Mouse (Mus musculus) liver, postnatal 0 days (tissue): ENCODE measurements around the gene Macrod2. TPM values are rescaled to one million over a fixed set of nuclear protein-coding genes. Genes with fewer than 3 reads are reported as not detected.

Experiments
- ATAC-seq: fragments of 200-750 bp; cut with Nextera tagmentation; 2 replicates; pipeline ENCODE4 v1.8.0; 2017; ENCODE audit warnings: mild to moderate bottlenecking, moderate library complexity
- DNase-seq: peaks from one replicate; pipeline ENCODE4 v3.0.0-alpha.2; 2016
- H3K27ac ChIP-seq: fragments of 300-500 bp; sonication (generic); 2 replicates; pipeline ENCODE4 v1.5.1; 2014; ENCODE audit warnings: antibody characterized with exemption, moderate library complexity, mild to moderate bottlenecking, low read depth
- H3K27me3 ChIP-seq: fragments of 300-500 bp; sonication (generic); 2 replicates; pipeline ENCODE4 v1.6.1; 2014; ENCODE audit warnings: low read length, control low read depth, mixed read lengths; ENCODE audit not compliant: insufficient read depth
- H3K36me3 ChIP-seq: fragments of 300-500 bp; sonication (generic); replicated peaks from 2 replicates; pipeline ENCODE4 v1.6.1; 2014; ENCODE audit warnings: mild to moderate bottlenecking, control low read depth, low read length, moderate library complexity, mixed read lengths; ENCODE audit not compliant: insufficient read depth
- H3K4me1 ChIP-seq: fragments of 300-500 bp; sonication (generic); 2 replicates; pipeline ENCODE4 v1.6.1; 2014; ENCODE audit warnings: antibody characterized with exemption, mild to moderate bottlenecking, control low read depth; ENCODE audit not compliant: insufficient read depth
- H3K4me2 ChIP-seq: fragments of 300-500 bp; sonication (generic); 2 replicates; pipeline ENCODE4 v1.6.1; 2014; ENCODE audit warnings: low read depth, mild to moderate bottlenecking, low read length, moderate library complexity, mixed read lengths
- H3K4me3 ChIP-seq: fragments of 300-500 bp; sonication (generic); 2 replicates; pipeline ENCODE4 v1.5.1; 2014; ENCODE audit warnings: low read depth, low read length
- H3K9ac ChIP-seq: fragments of 300-500 bp; sonication (generic); replicated peaks from 2 replicates; pipeline ENCODE4 v1.6.1; 2014; ENCODE audit warnings: mild to moderate bottlenecking, moderate library complexity
- H3K9me3 ChIP-seq: fragments of 300-500 bp; sonication (generic); 2 replicates; pipeline ENCODE4 v1.6.1; 2016; ENCODE audit warnings: mild to moderate bottlenecking, control low read depth, low read length, mixed read lengths
- CTCF ChIP-seq: sonication (generic); IDR thresholded peaks from 2 replicates; pipeline ENCODE4 v1.5.1; 2016; ENCODE audit warnings: antibody characterized with exemption, low read depth
- EP300 ChIP-seq: IDR thresholded peaks from 2 replicates; pipeline ENCODE4 v1.6.1; 2016; ENCODE audit warnings: antibody characterized with exemption, low read depth, mild to moderate bottlenecking
- WGBS: fragments of 180-500 bp; shearing (Covaris S2); extraction: QIAGEN DNeasy Blood & Tissue Kit; methylation state at CpG from one replicate; pipeline ENCODE4 v1.1.7; 2014; ENCODE audit not compliant: insufficient replicate concordance; 5-methylcytosine and 5-hydroxymethylcytosine counted together
- polyA plus RNA-seq: library from polyadenylated mRNA; unstranded; fragments of >200 nt; fragmentation: Nextera tagmentation; extraction: Ambion mirVana; gene quantifications from 2 replicates; pipeline ENCODE4 v1.2.1, GENCODE M21; 2015

Gene Macrod2
- polyA plus RNA-seq, 1 experiment from 2014 or later: 9.3 TPM

- H3K4me2 ChIP-seq: peak overlapping the region; percentile 7; the same call in 1 of the 2 replicates
Observed at GRCm38 (mm10) chr2:140778212-140778611, 383.1 kb downstream of the Macrod2 start.

GRCm38 (mm10) chr2:140783041-140783440, 387.9 kb downstream of the Macrod2 start:
- ATAC-seq (no peak), DNase-seq (no peak)
- no peaks in the 10 kb centered on the region for H3K9me3 ChIP-seq
- no peak overlapping the region for H3K9ac ChIP-seq
- TF ChIP-seq CTCF (no peak), EP300 (no peak)
- H3K36me3 ChIP-seq: no peaks in the 10 kb centered on the region
- H3K4me1 ChIP-seq: no peaks in the 10 kb centered on the region
- H3K4me3 ChIP-seq: no peak overlapping the region
- H3K4me2 ChIP-seq: no peak overlapping the region
- 70% methylated on average over 1 of the region's 1 CpGs for WGBS
- H3K27me3 ChIP-seq: no peaks in the 10 kb centered on the region
- no peak overlapping the region for H3K27ac ChIP-seq

More at GRCm38 (mm10) chr2:140778212-140778611, 383.1 kb downstream of the Macrod2 start:
- WGBS: 39% methylated on average over 13 of the region's 13 CpGs
- no peaks in the 10 kb centered on the region for H3K36me3 ChIP-seq
- H3K9me3 ChIP-seq: no peaks in the 10 kb centered on the region
- no peak overlapping the region for H3K27ac ChIP-seq
- H3K9ac ChIP-seq: no peak overlapping the region
- ATAC-seq (no peak), DNase-seq (no peak)
- peaks cover 19% of the 10 kb centered on the region for H3K4me1 ChIP-seq
- H3K27me3 ChIP-seq: no peaks in the 10 kb centered on the region
- no peak for TF ChIP-seq EP300
- TF ChIP-seq CTCF: no peak
- no peak overlapping the region for H3K4me3 ChIP-seq

GRCm38 (mm10) chr2:140784626-140785025, 389.5 kb downstream of the Macrod2 start:
- Histone ChIP-seq H3K36me3 (no peaks in the 10 kb centered on the region), H3K4me3 (no peak overlapping the region), H3K9me3 (no peaks in the 10 kb centered on the region), H3K4me2 (no peak overlapping the region), H3K27me3 (no peaks in the 10 kb centered on the region), H3K9ac (no peak overlapping the region), H3K4me1 (no peaks in the 10 kb centered on the region), H3K27ac (no peak overlapping the region)
- no peak for TF ChIP-seq CTCF
- TF ChIP-seq EP300: no peak
- DNase-seq: no peak
- peak; percentile 78 for ATAC-seq
- WGBS: 36% methylated on average over 2 of the region's 2 CpGs

GRCm38 (mm10) chr2:140790363-140790762, 395.3 kb downstream of the Macrod2 start:
- Histone ChIP-seq H3K36me3 (no peaks in the 10 kb centered on the region), H3K27me3 (no peaks in the 10 kb centered on the region), H3K4me3 (no peak overlapping the region), H3K27ac (no peak overlapping the region), H3K9ac (no peak overlapping the region), H3K9me3 (no peaks in the 10 kb centered on the region), H3K4me2 (no peak overlapping the region), H3K4me1 (no peaks in the 10 kb centered on the region)
- no peak for ATAC-seq
- 40% methylated on average over 5 of the region's 5 CpGs for WGBS
- no peak for TF ChIP-seq EP300
- no peak for TF ChIP-seq CTCF
- no peak for DNase-seq

GRCm38 (mm10) chr2:140793886-140794608, 398.9 kb downstream of the Macrod2 start:
- H3K27ac ChIP-seq: no peak overlapping the region
- 57% methylated on average over 4 of the region's 4 CpGs for WGBS
- no peak for DNase-seq
- H3K4me2 ChIP-seq: no peak overlapping the region
- H3K27me3 ChIP-seq: no peaks in the 10 kb centered on the region
- H3K9me3 ChIP-seq: no peaks in the 10 kb centered on the region
- ATAC-seq: peak; percentile 56; the same call in 1 of the 2 replicates
- TF ChIP-seq EP300 (no peak), CTCF (no peak)
- no peaks in the 10 kb centered on the region for H3K4me1 ChIP-seq
- H3K4me3 ChIP-seq: no peak overlapping the region
- no peak overlapping the region for H3K9ac ChIP-seq
- no peaks in the 10 kb centered on the region for H3K36me3 ChIP-seq

GRCm38 (mm10) chr2:140811693-140812092, 416.6 kb downstream of the Macrod2 start:
- H3K27ac ChIP-seq: no peak overlapping the region
- no peak for DNase-seq
- H3K4me2 ChIP-seq: no peak overlapping the region
- H3K9me3 ChIP-seq: no peaks in the 10 kb centered on the region
- no peak overlapping the region for H3K4me3 ChIP-seq
- WGBS: 76% methylated on average over 4 of the region's 4 CpGs
- H3K27me3 ChIP-seq: no peaks in the 10 kb centered on the region
- no peak for ATAC-seq
- no peaks in the 10 kb centered on the region for H3K36me3 ChIP-seq
- no peak for TF ChIP-seq EP300
- no peak for TF ChIP-seq CTCF
- H3K9ac ChIP-seq: no peak overlapping the region
- no peaks in the 10 kb centered on the region for H3K4me1 ChIP-seq
